Mouse (Mus musculus) left cerebral cortex, adult 11 months (tissue): ENCODE results near the gene Mpnd.

ENCODE experiments used
- DNase-seq: peaks from one replicate; pipeline ENCODE4 v3.0.0; 2022; ENCODE audit warnings: low spot score

The Mpnd gene

GRCm38 (mm10) chr17:55986030-55986961 is 19.2 kb upstream of the Mpnd start, which contains the start of gene Fsd1:
Gene Fsd1 (plus strand): TSS chr17:55986509.
- no peak for DNase-seq

GRCm38 (mm10) chr17:55990278-55990898 is 15.1 kb upstream of the Mpnd start:
- no peak for DNase-seq

GRCm38 (mm10) chr17:55996007-55996406 is 9.5 kb upstream of the Mpnd start:
- no peak for DNase-seq

DNA sequence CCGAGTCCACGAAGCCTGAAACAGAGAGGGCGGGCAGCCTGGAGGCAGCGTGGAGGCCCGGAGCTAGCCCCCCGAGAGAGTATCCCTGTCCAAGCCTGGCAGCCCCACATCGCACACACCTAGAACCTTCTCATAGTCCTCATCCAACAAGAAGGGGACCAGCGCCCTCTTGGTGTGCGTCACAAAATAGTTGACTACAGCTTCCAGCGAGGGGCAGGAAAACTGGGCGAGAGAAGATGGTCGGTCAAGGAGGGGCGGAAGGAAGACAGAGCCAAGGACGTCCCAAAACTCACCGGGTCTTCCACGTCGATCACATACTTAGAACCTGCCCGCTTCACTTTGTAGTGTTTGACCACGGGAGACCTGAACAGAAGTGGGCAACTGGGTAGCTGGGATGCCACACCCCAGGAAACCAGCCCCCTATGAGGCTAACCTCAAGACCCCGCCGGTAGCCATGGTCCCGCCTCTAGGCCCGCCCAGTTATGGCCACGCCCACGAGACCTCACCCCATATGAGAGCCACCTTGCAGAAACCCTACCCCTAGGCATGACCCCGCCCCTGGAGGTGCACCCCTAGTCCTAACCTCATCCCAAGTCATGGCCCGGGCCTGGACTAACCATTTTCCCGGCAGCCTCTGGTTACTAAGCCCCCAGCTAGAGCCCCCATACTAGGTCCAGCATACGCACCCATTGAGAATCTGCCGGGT is 5.6 kb upstream of the Mpnd start:
- DNase-seq: no peak

- DNase-seq: no peak
Observed at GRCm38 (mm10) chr17:56003000-56003399, 2.5 kb upstream of the Mpnd start.

DNA sequence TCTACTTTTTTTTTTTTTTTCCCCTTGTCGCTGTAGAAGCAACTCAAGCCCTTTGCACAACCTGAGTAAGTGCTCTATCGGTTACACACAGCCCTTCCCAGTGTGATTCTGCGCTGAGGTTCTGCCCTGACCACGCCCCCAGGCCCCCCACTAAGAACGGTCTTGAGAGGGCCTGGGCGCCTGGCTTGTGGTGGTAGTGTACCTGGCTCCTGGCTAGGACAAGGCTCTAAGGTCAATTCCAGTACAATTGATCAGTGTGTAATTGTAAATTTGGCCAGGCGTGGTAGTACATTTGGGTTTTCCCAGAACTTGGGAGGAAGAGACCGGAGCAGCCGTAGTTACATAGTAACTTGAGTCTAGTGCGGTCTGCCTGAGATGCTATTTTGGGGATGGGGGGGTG is 1.4 kb downstream of the Mpnd start:
- DNase-seq: no peak

DNA sequence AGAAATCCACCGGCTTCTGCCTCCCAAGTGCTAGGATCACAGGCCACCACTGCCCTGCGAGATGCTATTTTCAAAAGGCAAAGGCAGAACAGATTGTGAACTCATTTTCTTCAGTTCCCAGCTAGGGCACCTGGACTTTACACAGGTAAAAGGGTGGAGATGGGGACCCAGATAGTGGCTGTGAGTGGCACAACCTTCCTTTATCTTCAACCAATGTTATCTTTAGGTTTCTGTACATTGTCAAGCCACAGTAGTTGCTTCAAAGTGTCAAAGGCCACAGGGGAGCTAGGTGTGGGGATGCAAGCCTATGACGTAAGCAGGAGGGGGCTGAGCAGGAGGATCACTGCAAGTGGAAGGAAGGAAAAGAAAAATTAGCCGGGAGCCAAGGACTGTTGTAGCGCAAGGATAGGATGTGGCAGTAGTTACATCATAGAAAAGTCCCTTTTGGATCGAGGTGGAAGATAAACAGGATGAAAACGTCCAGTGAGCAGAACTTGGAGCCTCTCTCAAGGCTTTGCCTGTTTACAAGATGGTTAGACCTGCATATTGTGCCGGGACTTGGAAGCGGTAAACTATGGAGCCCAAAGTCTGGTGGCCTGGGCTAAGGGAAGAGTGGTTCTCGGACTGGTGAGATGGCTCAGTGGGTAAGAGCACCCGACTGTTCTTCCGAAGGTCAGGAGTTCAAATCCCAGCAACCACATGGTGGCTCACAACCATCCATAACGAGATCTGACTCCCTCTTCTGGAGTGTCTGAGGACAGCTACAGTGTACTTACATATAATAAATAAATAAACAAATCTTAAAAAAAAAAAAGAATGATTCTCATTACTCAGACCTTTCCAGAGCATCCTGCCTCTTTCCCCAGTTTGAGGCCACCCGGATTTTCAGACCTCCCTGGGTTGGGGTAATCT is 2.2 kb downstream of the Mpnd start:
- DNase-seq: no peak

DNA sequence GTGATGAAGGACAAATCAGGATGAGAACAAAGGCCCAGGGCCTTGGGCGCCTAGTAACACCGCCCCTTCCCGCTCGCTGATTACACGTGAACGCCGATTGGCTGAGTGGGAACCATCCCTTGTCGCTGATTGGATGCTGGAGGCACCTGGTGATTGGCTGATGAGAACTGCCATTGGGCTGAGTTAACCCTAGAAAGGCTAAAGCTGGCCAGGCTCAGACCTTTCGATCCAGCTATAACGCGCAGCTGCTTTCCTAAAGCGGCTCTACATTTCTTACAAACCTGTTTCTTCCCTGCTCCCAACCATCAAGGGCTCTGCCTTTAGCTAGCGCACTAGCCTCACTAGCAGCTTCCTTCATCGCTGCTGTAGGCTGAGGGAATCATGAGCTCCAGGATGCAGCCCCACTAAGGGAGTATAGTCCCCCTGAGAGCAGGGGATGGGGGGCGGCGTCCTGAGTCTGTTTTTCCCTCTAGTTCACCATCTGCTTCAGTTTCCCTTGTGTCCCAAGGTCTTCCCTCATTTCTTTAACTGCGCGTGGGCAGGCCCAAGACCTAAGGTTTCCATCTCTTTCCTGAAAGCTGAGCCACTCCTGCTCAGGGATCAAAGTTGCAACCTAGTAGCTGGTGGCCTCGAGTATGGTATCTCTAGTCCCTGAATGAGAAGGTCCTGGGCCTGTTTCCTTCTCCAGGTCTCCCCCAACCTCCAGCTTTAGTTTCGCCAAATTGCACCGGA is 3.0 kb downstream of the Mpnd start:
- DNase-seq: peak; percentile 93

DNA sequence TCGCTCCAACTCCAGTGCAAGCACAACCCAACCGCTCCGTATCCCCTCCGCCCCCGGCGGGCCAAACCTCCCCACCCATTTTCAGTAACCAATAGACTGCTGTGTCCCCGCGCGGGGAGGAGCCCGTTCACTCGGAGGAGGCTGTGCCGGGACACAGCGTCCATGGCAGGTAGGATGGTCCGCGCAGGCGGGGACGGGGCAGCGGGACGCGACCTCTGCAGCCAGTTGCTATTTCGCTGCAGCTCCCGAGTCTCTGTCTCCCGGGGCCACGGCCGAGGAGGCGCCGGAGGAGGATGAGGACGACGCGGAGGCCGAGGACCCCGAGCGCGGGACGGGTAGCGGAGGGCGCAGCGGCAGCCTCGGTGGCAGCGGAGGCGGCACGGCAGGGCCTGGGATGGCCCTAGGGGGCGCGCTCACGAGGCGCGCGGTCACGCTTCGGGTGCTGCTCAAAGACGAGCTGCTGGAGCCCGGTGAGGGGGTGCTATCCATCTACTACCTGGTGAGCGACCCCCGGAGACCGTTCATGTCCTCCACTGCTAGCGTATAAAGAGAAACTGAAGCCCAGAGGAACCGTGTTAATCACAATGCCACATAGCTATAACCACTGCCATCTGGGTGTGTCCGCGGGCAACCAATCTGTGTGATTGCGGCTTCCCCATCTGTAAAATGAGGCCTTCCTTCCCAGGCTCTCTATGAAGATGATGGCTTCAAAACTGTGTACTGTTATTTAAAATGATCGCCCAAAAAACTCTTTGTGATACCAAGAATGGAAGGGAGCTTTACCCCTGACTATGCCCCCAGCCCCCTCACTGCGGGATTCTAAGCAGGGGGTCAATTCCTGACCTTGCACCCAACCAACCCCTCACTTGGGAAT is 3.8 kb downstream of the Mpnd start:
- DNase-seq: peak; percentile 88

DNA sequence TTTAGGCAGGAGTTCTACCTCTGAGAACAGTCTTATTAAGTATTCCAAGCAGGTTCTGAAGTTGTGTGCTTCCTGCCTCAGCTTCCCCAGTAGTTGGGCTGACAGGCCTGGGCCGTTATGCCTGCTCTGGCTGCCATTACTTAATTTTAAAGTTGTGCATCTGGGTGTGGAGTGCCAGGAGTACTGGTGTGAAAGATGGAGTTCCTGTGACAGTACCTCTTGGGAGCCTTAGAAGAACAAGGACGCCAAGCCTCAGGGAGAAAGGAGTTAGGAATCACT is 4.4 kb downstream of the Mpnd start:
- DNase-seq: no peak

DNA sequence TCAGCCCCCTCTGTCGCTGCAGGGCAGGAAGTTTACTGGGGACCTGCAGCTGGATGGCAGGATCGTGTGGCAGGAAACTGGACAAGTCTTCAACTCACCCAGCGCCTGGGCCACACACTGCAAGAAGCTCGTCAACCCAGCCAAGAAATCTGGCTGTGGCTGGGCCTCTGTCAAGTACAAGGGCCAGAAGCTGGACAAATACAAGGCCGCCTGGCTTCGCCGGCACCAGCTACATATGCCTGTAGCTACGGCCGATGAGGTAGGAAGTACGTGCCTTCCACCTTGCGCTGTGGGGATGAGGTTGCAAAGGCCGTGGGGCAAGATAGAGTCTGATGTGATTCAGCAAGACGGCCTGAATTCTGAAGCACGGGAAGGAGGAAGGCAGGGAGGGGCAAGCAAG is 4.7 kb downstream of the Mpnd start:
- no peak for DNase-seq

- DNase-seq: no peak
Observed at GRCm38 (mm10) chr17:56010681-56011080, 5.2 kb downstream of the Mpnd start.

- DNase-seq: no peak
Observed at GRCm38 (mm10) chr17:56011441-56011840, 5.9 kb downstream of the Mpnd start.

GRCm38 (mm10) chr17:56015293-56015692 is 9.8 kb downstream of the Mpnd start:
- DNase-seq: no peak

GRCm38 (mm10) chr17:56016382-56016781 is 10.9 kb downstream of the Mpnd start:
- no peak for DNase-seq

GRCm38 (mm10) chr17:56016793-56017785 is 11.6 kb downstream of the Mpnd start:
- no peak for DNase-seq

DNA sequence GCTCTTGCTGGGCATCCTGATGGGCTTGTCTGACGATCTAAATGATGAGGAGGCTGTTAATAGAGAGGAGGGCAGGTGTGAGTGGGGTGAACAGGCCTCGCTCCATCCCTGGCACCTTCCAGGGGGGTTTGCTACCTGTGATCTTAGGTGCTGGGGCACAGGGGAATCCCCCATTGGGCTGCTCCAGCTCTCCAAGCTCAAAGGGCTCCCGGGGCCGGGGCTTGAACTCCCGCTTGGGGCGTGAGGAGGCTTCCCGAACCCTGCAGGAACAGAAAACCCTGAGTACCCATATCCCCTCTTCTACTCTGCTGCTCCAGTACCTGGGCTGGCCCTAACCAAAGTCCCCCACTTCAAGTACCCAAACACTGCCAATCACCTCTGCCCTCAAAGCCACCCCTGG is 12.3 kb downstream of the Mpnd start:
- no peak for DNase-seq

DNA sequence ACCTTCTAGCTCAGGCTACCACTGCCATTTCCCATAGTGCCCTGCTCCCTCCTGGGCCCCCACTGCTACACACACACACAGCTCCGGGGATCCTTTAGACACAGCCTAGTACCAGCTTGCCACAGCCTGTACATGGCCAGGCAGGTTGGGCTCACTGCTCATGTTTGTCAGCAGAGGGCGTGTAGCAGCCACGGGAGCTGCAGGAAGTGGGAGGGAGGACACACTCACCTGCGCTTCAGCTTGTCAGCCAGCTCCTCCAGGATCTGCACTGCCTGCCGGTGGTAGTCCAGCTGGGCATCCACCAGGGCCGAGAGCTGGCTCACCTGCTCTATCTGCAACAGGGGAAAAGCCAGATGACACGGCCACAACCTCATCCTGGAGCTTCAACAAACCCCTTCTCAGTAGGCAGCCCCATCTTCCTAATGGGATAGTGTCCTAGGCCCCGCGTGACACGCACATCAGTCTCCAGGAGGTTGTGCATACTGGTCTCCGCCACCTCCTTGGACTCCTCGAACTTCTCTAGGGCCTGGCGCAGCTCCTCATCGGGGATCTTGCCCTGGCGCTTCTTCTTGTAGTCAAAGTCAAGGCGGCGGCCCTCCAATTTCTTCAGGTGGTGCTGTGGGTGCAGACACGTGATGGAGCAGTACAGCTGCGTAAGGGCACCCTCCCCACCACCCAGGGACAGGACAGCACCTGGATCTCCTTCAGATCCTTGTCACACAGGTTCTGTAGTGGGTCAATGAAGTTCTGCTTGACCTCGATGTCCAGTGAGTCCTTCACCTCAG is 13.0 kb downstream of the Mpnd start:
- DNase-seq: no peak
